Mouse (Mus musculus): ENCODE results near the gene Gm49673. TPM values are rescaled to one million over a fixed set of nuclear protein-coding genes. Genes with fewer than 3 reads are reported as not detected.
A peak's percentile ranks its signal among the peaks of the same experiment; 100 is the strongest.
"Not testable (repeated sequence)": the region's sequence is repeated elsewhere in the genome, so short reads cannot be mapped to it uniquely, and the experiment has no call there.

Gm49673 gene
- total RNA-seq, 2 experiments from 2014 or later = not detected

DNA sequence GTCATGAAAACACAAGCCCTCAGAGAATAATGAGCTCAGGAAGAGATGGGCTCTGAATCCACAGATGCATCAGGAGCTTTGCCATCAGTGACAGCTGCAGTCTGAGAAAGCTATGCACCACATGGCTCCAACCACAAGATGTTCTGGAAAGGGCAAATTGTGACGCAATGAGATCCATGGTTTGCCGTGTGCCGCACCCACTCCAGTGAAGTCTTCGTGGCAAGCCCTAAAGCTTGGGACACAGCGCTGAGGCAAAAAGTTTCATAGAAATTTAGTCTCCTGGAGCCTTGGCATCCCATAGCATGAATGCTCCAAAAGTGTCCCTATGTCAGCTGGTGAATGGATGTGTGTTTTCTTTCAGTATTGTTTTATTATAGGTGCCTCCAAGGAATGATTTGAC, 9.5 kb downstream of the Gm49673 start:
- intact Hi-C loops (cut with DNase I); DNase-seq: not testable (repeated sequence)

DNA sequence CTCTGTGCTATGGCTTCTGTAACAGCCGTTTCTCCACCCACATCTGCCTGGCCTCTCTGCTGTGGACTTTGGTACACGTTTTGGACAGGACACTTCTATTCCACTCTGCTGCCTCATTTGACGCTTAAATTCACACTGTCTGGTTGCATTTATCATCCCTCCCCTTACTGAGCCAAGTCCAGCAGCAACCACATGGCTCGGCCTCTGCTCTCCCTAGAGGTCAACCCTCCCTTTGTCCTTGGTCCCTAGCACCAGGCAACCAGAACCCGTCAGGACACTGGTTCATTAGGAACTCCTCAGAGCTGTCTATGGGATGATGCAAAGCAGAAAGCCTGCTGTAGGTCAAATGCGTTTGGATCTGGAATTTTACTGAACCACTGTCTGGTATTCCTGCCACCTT, 16.7 kb downstream of the Gm49673 start:
- DNase-seq; intact Hi-C loops (cut with DNase I): not testable (repeated sequence)

DNA sequence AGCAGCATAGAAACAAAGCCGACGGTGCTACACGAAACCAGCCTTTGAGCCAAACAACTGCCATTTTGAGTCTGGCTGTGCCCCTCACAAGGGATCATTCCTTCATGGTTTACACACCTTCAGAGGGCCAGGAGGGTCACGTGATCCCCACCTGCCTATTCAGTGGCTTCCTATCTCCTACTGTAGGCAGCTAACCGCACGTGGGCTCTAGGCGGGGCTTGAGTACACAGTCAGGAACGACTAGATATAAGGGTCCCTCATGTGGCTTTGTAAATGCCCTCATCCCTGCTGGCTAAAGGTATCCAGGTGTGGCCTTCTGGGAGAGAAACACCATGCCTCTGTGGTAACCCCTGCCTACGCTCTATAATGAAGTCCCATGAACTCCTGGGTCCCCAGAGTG, 18.0 kb downstream of the Gm49673 start:
- intact Hi-C loops (cut with DNase I); DNase-seq: not testable (repeated sequence)

DNA sequence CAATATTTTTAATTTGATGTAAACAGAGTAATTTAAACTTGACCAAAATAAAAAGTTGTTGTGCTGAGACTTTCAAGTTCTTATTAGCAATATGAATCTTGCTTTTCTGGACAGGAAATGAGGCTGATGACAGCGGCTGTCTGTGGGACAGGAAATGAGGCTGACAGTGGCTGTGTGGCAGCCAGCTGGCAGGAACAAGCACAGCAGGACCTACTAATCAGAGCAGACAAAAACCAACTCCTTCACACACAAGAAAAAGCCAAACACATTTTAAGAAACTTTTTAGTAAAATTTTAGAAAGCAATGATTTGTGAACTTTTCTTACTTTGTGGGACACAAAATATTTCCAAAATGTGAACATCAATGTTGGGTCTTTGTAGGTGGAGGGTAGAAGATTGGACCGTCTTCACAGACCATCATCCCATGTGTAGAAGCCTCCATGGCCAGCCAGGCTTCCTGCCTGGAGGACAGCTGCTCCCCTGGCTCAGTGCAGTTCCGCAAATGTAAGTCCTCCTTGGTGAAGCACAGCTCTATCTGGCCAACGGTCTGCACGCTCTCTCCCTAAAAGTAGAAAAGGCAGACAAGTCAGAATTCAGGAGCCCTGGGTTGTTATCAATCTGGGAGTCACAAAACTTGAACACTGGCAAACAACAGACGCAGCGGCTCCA, 19.1 kb downstream of the Gm49673 start:
- DNase-seq; intact Hi-C loops (cut with DNase I): not testable (repeated sequence)

DNA sequence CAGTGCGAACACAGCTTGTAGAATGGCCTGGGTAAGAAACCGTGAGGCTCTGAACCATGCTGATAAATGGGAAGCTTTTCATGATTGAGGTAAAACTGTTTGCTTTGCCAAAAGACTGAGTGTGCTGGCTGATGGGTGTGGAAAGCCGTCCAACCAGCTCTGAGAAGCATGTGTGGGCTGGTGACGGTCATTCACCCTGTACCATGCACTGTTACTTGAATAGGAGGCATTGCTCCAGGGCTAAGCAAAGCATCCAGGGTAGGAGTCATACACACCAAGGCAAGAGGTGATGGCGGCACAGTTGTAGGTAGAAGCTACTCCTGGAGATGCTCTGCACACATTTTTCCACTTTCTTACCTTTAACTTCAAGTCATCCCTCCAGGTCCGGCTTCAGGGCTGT, 23.0 kb downstream of the Gm49673 start:
- intact Hi-C loops (cut with DNase I); DNase-seq: not testable (repeated sequence)

DNA sequence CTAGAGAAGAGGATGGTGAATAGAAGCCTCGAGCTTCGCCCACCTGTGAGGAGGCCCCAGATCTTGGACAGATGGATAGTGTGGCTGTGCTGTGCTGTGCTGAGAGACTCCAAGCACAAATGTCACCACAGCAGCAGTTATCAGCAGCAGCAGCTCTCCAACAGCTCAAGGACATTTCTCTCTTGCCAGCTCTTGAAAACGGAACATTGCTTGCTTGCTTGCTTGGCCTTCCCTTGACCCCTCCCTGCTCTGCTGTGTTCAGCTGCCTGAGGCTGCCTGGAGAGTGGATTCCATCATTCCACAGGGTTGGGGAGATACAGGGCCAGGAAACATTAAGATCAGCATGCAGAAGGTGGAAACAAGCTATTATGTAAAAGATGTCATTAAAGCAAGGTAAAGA, 24.6 kb downstream of the Gm49673 start:
- DNase-seq; intact Hi-C loops (cut with DNase I): not testable (repeated sequence)

DNA sequence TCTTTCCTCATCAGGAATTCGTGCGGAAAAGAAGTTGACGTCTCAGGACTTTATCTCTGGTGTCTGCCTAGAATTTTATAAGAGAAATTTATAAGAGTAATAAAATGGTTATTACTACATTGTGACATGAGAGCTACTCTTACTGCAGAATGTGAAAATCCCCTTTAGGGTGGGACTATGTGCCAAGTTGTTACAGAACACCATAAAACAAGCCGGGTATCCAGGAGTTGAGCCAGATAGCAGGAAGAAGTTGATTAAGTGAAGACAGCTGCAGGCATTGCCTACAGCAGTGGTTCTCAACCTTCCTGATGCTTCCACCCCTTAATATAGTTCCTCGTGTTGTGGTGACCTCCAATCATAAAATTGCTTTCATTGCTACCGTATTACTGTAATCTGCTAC, 30.7 kb downstream of the Gm49673 start:
- intact Hi-C loops (cut with DNase I); DNase-seq: not testable (repeated sequence)

DNA sequence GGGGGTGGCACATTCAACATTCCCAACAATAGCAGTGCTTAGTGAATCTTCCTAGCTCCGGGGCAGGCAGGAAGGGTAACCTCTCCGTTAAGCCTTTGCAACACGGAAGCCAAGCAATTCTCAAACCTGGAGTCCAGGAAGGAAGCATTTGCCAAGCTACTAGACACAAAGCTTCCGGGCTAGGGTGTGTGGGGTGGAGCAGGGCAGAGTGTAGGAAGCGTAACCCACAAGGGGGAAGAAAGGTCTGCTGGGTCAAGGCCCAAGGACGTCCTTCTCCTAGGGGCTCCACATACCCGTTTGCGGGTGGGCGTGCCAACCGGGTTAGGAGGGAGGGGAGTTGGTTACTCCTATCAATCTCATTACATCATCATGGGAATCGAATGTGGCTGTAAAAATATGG, 31.2 kb downstream of the Gm49673 start:
- intact Hi-C loops (cut with DNase I); DNase-seq: not testable (repeated sequence)

DNA sequence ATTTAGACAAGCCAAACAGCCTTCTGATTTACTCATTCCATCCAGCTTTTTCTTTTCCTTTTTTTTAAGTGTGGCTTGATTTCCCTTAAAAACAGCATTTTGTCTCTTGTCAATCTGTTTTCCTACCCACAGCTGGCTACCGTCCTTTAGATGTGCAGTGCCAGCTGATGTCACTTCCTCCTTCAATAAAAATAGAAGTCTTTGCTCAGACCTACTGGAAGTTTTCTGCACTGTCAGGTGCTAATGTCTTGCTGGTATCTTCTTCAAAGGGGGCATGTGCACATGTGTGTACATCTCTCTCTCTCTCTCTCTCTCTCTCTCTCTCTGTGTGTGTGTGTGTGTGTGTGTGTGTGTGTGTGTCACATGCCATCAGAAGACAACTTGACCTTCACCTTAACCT, 35.4 kb downstream of the Gm49673 start:
- intact Hi-C loops (cut with DNase I); DNase-seq: not testable (repeated sequence)

DNA sequence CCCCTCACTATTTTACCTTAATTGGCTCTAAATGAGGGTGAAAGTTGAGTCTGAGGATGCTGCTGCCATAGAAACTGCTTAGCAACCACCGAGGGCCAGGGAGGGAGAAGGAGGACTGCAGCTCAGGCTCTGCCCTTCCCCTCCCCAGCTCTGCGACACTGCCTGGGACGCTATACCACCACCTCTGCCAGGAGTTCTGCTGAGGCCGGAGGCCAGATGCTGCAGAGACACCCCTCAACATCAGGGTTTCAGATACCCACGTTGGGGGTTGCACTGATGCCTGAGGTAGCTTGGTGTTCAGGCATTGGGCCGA, 46.3 kb downstream of the Gm49673 start:
- intact Hi-C loops (cut with DNase I); DNase-seq: not testable (repeated sequence)

DNA sequence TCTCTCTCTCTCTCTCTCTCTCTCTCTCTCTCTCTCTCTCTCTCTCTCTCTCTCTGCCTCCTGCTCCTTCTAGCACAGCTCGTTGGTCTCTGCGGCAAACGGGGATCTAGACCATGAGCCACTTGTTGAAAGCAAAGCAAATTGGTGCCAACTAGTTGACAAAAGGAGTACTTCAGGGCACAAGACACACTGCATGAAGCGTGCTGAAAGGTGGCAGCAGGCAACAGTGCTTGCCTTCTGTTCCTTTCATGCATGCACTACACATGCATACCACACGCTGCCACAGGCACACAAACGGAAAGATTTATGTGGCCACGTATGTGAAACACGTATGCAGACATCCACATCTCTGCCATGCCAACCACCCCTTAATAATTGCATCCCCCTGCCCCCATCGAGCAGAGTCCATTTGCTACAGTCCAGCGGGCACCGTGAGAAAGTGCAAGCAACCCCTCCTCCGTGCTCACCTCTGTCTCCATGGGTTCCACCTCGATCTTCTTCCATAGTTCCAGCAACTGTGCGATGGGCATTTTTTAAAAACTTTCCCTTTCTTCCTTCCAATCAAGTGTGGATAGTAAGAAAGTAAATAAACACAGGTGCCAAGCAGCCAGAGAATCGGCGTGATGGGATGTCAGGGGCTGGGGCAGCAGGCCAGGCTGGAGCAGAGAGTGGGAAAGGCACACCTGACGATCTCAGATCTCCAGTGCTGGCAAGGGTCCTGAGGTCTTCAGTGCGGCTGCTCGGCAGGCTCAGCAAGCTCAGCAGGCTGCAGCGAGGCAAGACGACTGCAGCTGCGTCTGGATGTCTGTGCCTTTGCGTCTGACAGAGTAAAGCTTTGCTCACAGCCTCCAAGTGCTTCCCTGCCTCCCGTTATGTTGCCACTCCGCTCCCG, 46.9 kb downstream of the Gm49673 start:
- DNase-seq; intact Hi-C loops (cut with DNase I): not testable (repeated sequence)

DNA sequence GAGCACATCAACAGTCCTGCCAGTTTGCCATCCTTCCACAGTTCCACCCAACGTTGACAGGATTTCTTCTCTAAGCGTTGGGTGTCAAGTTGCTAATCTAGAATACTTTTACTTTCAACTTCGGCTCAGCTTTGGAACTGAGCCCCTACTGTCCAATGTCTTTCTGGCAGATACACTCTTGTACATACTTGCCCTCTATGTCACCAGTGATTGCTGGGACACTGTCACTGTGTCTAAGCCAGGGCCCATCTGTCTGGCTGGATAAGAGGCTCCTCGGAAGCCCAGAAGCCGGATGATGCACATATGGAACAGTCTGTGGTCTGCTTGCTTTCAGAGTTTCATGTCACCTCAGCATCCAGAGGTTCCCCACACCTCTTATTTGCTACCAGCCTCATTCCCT, 51.4 kb downstream of the Gm49673 start:
- DNase-seq; intact Hi-C loops (cut with DNase I): not testable (repeated sequence)

DNA sequence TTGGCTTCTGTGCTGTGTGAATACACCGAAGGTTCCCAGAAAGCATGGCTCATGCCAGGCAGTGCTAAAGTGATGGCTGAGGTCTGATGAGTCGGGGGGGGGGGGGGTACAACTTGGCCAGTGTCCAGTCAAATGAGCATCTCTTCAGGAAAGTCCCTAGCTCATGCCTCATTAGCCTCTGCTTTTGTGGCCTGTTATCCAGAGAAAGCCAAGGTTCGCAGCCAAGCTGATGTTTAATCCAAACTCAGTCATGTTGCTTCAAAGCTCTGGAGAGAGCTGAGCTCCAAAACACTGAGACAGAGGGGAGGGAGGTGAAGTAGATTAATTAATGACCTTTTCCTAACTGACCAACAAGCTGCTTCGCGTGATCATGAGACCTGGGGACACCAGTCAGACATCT, 51.9 kb downstream of the Gm49673 start:
- intact Hi-C loops (cut with DNase I); DNase-seq: not testable (repeated sequence)

DNA sequence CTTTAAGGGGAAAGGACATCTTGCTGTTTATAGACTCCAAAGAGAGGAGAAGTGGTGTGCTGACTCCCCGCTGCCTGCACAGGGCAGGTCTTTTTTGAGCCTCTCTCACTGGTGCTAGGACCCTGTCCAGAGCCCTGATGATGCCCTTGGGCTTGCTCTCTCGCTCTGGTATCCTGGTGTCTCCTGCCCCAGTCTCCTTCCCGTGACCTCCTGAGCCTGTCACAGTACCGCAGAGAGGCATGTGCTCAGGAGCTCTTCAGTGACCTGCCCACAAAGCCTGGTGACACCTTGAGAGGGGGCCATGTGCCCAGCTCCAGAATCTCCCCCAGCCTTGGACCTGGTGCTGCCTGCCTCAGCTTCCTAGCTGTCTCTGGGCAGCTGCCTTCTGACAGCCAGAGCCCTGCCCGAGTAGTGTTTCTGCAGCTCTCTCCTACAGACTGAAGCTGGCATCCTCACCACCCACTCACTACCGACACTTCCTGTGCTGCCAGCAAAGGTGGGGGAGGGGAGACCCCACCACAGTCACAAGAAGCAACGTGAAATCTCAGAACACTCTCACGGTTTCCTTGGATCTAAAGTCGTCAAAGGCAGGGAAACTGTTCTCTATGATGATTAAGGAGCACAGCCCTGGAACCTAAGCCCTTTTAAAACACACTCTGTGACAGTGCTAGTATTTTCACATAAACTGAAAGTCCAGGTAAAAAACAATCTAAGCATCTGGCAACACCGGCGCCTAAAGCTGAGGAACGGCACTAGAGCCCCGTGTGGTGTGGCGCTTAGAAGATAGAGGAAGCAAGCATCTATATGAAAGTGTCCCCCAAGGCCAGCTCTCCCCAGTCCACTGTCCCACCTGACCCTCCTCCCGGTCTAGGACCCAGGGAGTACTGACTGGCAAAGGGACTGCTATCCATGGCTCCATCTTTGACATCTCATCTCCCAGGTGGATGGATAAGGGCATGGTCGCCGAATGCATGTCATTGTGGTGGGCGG, 54.8 kb downstream of the Gm49673 start:
- intact Hi-C loops (cut with DNase I); DNase-seq: not testable (repeated sequence)

DNA sequence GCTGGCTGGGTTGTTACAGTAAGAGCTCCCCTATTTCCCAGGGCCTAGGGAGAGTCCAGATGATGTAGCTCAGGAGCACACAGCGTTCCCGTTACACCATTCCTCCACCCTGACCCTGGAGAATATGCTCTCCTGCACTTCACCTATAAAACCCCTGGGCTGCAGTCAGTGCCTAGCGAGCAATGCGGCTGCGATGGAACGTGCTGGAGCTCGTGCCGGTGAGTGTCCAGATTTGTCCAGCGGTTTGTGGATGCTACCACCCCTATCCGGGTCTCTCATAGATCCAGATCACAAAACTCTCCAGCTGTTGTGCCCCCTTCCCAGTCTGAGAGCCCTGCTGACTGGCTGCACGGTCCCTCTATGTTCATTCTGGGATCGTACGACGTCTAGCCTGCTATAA, 56.3 kb downstream of the Gm49673 start:
- DNase-seq; intact Hi-C loops (cut with DNase I): not testable (repeated sequence)

DNA sequence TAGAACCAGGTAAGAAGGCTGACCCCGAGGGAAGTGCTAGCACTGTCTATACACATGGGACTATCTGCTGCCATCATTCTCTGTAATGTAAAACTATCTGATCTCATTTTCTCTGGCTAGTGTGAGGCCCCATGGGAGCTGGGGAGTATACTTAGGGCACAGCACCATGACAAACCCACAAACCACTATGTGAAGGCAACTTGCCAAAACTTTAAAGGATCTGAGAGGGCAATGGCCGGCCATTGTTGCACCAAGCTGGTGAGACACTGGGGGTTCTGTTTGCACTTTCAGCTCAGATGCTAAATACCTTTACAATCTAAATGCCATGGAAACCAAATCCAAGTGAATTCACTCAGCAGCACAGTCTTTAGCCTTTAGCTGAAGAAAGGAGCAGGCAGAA, 77.7 kb downstream of the Gm49673 start:
- DNase-seq; intact Hi-C loops (cut with DNase I): not testable (repeated sequence)

DNA sequence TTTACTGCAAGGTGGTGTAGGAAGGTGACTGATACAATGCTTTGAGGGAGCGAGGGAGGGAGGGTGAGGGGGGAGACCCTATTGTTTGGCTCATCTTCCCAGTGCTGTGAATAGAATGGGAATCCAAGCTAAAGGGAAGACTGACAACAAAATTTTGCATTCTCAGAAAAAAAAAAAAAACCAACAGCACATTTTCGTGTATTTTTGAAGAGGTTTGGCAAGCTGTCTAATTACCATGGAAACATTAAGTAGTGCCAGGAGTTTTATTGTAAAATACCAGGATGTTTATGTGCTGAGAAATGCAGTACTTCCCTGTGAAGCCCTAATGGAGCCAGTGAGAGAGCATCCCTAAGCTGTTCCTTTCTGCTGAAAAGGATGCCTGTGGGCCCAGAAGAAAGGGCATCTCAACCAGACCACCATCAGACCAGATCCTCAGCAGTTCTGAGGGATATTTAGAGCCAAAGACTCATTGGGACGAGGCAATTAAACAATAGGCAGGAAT, 90.9 kb downstream of the Gm49673 start:
- intact Hi-C loops (cut with DNase I); DNase-seq: not testable (repeated sequence)

DNA sequence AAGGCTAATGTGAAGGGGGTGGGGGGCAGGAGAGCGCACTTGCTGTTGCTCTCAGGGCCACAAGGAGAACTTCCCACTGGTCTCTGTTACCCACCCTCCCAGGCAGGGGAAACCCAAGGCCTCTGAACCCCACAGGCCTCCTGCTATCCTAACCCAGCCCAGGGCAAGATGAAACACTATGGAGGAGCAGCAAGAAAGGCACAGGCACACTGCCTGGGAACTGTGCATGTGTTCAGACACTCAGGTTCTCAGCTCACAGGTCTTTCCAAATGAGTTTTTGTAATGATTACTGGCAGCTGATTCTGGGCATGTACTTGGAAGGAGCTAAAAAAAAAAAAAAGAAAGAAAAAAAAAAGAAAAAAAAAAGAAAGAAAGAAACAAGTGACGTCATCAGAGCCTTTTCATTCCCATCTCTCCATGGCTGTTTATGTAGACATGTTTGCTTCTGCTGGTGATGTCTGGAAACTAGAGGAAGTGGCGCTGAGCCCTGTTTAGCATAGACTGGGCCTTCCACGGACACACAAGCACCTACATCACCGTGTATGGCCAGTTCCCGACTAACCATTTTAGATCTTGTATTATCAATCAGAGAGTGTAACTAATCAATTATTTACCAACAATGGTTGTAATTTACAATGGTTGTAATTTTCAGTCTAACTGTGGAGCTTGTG, 91.5 kb downstream of the Gm49673 start:
- intact Hi-C loops (cut with DNase I); DNase-seq: not testable (repeated sequence)

DNA sequence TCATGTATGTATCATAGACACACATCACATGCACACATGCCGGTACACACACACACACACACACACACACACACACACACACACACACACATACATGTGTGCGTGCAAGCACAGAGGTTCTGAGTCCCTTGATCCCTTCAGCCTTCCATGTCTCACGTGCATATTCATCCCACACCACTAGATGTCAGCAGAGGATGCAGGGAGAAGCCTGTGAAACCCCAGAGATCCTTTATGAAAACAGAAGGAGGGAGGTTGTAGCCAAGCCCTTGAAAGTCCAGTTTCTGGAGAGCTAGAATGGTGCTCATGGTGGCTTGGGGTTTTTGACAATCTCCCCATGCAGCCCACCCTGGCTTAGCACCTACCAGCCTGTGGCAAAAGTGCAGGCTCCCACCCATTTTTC, 96.3 kb downstream of the Gm49673 start:
- intact Hi-C loops (cut with DNase I) = not testable (repeated sequence)
- DNase-seq = peak; percentile 80

DNA sequence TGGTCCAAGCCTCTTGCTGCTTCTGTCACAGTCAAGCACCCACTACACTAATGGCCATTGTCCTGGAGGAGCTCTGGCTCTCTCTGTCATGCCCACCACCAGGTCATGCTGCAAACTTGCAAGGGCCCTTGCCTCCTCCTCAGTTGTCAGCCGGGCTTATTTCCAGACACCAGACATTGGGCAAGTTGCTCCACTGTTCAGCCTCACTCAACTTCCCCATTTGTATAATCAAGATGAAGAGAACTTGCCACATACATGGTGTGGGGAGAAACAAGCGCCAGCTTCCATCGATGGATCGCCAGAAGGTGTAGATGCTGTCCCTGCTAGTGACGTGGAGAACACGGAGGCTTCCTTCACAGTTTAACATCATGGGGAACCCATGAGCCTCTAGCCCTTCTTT, 97.4 kb downstream of the Gm49673 start:
- DNase-seq; intact Hi-C loops (cut with DNase I): not testable (repeated sequence)

All from left cerebral cortex, postnatal 4 days (tissue).